Mouse (Mus musculus): Measurements from ENCODE around the gene B4galnt3.
"Not testable (repeated sequence)": the region's sequence is repeated elsewhere in the genome, so short reads cannot be mapped to it uniquely, and the experiment has no call there.

Gene B4galnt3

GRCm38 (mm10) chr6:120294056-120294784, at the start of gene B4galnt3, which contains the start of gene D330020A13Rik:
TSS of gene B4galnt3 (minus strand) at chr6:120294559.
TSS of gene D330020A13Rik (plus strand) at chr6:120294364.
- DNase-seq = peak in 1 of 2 experiments; percentile 10

GRCm38 (mm10) chr6:120343992-120344391, 49.6 kb upstream of the B4galnt3 start:
- DNase-seq = no peak

GRCm38 (mm10) chr6:120332351-120332750, 38.0 kb upstream of the B4galnt3 start:
- DNase-seq = no peak

- peak; percentile 6 to 67 for DNase-seq
Measured at GRCm38 (mm10) chr6:120324295-120324927, 30.1 kb upstream of the B4galnt3 start.

- DNase-seq = no peak
Measured at GRCm38 (mm10) chr6:120320369-120320768, 26.0 kb upstream of the B4galnt3 start.

DNA sequence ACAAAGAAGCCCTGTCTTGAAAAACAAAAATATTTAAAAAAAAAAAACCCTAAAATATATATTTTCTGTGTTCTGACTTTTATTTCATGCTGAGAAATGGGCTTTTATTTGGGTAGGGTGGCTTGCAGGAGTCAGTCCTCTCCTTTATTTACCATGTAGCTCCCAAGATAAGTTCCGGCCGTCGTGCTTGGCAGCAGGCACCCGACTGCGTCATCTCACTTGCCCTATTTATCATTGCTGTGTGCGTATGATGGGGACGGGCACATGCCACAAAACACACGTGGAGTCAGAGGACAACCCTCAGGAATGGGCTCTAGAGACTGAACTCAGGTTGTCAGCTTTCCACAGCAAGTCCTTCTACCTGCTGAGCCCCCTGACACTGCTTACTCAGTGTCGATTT, 24.8 kb upstream of the B4galnt3 start:
- DNase-seq = no peak

- no peak for DNase-seq
Measured at GRCm38 (mm10) chr6:120318303-120318940, 24.1 kb upstream of the B4galnt3 start.

DNA sequence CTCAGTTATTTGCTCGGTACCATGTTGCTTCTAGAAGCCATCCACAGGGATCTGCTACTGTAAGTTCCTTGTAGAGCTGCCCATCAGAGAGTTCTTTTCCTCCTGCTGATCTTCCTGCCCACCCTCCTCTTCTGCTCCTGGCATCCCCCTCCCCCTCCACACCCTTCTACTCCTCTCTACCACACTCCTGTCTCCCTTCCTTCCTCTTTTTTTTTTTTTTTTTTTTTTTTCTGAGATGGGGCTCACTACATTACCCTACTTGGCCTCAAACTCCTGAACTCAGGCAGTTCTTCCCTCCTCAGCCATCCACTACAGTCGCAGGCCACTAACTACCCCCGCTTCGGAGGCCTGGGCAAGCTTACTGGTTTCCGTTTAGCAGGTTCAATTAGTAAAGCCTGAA, 18.1 kb upstream of the B4galnt3 start:
- DNase-seq = no peak

DNA sequence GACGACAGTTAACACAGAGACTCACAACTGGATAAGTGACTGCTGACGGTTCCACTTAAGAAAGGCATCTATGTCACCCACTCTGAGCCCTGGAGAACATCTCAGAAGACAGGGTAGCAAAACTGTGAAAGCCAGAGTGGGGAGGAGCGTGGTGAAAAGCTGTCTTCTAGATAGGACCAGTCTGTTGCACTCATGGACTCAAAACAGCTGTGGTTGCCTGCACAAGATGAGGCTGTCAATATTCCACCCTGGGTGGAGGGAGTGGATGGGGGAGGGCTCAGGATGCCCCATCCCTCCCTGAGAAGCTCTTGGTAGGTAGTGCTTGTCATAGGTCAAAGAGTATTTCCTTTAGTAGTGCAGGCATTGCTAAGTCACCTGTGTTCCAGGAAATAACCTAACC, 15.4 kb upstream of the B4galnt3 start:
- no peak for DNase-seq

- no peak for DNase-seq
Measured at GRCm38 (mm10) chr6:120309338-120309737, 15.0 kb upstream of the B4galnt3 start.

DNA sequence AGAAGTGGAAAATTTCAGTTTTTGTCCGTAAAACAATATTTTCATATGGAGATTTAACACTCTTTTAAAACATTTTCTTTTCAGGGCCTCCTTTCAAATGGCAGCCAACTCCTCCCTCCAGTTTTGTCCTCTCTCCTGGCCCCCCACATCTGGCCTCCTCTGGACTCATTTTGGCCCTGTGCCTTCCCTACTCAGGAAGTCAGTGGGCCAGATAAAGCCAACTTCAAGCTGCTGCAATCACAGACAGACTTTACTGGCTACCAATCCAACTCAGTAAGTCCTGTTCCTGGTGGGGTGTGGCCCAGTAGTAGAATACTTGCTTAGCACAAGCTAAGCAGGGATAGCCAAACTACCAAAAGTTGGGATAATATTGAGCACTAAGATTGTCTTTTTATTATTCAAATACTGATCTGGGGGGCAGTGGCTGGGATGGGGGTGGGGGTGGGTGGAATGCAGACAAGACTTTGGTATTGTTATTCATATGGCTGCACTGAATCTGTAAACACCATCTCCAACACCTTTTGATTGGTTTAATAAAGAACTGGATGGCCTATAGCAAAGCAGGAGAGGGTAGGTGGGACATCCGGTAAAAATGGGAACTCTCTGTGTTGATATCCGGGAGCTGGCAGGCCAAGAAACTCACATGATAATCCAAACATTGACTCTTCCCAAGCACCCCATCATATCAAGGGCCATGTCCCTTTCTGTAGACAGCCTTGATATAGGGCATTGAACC, 12.7 kb upstream of the B4galnt3 start:
- no peak for DNase-seq

DNA sequence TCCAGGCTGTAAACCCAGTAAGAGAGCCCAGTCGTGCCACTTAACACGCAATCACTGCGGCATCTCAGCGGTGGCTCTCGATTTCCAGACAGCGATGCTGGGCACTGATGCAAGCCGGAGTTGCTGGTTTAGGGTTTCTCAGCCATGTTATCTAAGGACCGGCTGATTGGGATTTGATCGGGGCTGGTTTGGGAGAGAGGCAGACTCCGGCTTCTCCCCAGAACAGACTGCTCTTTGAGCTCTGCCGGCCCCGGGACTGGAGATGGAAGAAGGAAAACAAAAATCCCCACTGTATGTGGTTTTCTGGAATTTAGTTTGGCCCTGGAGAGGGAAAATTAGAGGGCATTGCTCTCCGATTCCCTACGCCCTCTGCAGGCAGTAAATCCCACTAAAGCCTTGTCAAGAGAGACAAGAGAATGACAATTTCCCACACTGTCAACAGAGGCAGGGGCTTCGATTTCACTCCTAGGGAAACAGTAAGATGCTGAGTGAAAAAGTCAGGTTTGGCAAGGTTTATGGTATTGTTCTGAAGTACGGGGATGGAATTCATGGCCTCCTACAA, 8.5 kb upstream of the B4galnt3 start:
- no peak for DNase-seq

GRCm38 (mm10) chr6:120301137-120301536, 6.8 kb upstream of the B4galnt3 start:
- no peak for DNase-seq

DNA sequence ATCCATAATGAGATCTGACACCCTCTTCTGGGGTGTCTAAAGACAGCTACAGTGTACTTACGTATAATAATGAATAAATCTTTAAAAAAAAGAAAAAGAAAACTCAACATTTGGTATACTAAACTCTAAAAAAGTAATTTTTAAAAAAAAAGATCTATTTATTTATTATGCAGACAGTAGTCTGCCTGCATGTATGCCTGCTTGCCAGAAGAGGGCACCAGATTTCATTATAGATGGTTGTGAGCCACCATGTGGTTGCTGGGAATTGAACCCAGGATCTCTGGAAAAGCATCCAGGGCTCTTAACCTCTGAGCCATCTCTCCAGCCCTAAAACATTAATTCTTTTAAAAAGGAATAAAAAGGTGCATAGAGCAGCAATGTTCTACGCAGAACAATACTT, 2.2 kb upstream of the B4galnt3 start:
- not testable (repeated sequence) for DNase-seq

DNA sequence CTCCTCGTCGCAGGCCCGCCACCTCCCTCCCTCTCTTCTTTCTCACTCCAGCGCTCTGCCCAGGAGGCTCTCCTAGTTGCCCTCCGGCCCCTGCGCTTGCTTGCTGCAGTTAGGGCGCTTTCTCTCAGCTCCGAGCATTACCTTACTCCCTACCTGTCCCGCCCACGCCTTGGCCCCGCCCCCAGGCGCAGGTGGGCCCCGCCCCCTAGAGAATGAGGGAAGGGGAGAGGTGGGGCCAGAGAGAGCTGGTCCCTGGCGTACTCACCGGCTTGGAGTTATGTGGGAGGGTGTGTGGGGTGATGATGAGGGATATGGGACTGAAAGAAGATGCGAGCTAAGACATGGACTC, 400 bp upstream of the B4galnt3 start:
- peak in 1 of 2 experiments; percentile 24 for DNase-seq

- DNase-seq = no peak
Measured at GRCm38 (mm10) chr6:120291396-120292009, 2.9 kb downstream of the B4galnt3 start.

DNA sequence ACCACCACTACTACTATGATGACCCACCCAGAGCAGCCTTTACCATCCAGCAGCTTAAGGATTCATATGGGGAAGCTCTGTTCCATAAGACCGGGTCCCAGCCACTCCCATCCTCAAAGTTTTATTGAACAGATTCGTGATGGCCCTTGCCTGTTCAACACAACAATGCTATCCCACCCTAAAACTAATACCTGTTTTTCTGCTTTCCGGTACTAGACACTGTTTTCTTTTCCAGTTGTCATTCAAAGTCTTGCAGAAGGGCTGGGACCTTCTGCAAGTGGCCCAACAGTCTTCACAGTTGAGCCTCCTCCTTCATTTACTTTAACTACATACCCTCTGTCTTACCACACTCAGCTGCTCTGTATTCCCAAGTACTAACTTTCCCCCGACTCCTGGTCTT, 4.9 kb downstream of the B4galnt3 start:
- no peak for DNase-seq

GRCm38 (mm10) chr6:120288541-120288940, 5.8 kb downstream of the B4galnt3 start:
- no peak for DNase-seq

DNA sequence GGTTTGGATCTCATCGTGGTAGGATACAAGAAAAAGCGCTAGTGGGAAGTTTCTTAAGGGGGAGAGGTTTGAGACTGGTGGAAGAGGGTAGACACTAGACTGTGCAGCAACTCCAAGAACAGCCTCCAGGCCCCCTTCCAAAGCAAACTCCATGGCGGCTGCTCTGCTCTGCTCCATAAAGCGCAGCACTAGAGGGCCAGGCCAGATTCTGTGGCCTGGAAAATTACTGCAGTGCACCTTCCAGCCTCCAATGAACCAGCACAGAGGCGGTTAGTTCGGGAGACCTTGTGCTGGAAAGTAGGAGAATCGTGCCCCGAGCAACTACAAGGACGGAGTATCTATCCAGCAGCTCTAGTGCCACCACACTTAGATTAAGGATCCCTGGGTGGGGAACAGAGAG, 7.1 kb downstream of the B4galnt3 start:
- no peak for DNase-seq

DNA sequence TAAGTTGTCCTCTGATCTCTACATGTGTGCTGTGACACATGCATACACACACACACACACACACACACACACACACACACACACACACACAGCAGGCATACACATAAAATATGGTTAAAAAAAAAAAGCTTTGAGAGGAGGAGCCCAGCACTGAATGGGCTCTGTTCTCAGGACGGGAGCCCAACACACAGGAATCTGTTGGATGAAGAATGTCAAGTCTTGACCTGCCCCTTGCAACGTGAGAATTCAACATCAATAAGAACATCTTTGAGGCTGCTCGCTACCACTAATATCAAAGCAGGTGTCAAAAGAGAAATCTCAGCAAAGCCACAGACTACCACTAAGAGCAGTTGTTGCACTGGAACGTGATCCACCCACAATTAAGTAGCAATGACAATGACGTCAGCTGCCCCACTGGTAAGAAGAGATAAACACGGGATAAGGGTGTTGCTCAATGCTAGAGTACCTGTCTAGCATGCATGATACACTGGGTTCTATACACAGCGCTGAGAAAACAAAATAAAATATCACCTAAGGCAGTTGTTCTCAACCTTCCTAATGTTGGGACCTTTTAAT, 17.4 kb downstream of the B4galnt3 start:
- no peak for DNase-seq

GRCm38 (mm10) chr6:120275301-120275700, 19.1 kb downstream of the B4galnt3 start:
- no peak for DNase-seq

DNA sequence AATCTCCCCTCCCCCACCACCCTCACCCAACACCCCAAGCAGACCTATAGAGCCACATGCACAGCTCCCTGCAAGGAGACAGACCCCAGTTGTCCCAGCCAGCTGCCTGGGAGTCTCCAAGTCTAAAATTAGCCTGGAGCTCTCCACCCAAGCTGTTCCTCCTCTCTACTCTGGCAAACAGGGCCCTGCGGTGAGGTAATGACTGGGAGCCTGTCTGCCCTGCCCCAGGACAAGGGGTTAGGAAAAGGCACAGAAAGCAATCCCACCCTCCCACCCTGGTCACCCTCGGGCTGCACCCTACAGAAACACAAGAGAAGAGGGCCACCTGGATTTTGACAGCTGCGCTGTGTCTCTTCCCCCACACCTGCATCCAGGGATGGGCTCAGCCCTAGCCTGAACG, 19.5 kb downstream of the B4galnt3 start:
- DNase-seq = no peak

Measured in spleen, adult 18-20 months (tissue).